Mouse (Mus musculus) adrenal gland, postnatal 36 days (tissue): ENCODE measurements around the gene Cxcl12. TPM values are rescaled to one million over a fixed set of nuclear protein-coding genes. Genes with fewer than 3 reads are reported as not detected.

Experiments used
- DNase-seq, 2 experiments: peaks; one replicate each; pipeline ENCODE4 v3.0.0; 2021; ENCODE audit warnings: mixed read lengths in 1 of 2
- total RNA-seq, 2 experiments: library from RNA; stranded (reverse); gene quantifications; 2 replicates each; pipeline ENCODE4 v1.2.3; 2021

Gene Cxcl12
- total RNA-seq, 2 experiments from 2014 or later = 44.6 to 48.6 TPM

DNA sequence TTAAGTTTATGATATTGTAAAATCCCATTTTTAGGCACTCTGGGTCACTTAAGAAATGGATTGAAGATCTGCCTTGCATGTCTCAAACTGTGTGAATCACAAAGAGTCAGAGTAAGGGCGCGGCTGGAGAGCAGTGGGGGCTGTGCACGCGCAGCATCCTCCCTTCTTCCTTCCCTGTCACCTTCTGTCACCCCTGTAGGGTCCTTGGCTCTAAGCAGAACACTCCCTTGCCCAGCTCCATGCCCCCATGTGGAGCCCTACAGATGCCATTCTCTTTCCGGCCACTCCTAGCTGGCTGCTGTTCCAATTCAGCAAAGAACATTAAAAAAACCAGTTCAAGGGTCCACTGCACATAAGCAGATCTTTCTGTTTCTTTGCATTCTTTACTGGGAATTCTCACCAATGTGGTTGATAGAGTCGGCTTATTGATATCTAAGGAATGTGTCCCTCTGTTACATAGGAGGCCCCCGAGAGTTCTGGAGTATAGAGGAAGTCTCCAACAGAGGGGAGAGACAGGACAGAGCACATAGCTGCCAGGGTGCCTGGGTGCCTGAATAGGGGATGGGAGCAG is 51.7 kb downstream of the Cxcl12 start:
- no peak for DNase-seq

DNA sequence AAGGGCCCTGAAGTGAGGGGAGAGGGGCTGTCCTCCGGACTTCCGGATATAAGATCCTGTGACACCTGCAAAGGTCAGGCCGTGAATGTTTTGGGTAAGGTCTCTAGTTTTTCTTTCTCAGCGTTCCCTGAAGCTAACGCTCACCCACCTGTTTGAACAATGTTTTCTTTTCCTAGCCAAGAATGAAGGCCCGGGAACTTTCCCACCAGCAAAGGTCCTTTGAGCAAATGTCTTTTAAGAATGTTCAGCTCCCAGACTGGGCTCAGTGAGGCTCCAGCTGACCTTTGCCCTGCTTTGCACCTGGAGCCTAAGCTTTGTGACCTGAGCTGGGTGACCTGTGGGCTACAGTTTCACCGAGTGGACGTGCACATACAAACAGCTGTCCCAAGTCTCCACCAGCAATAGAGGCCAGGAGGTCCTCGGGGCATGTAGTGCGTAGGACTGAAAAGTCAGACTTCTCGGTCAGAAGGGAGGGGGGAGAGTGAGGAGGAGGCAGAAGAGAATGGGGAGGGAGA is 52.6 kb downstream of the Cxcl12 start:
- DNase-seq = no peak
